Mouse (Mus musculus) ZHBTc4 (cell line): ENCODE results near the gene Sema6b.
A peak's percentile ranks its signal among the peaks of the same experiment; 100 is the strongest.

Experiments
- DNase-seq: peaks from one replicate; pipeline ENCODE4 v3.0.0-alpha.2; 2011; ENCODE audit warnings: low read depth, low spot score

The Sema6b gene

DNA sequence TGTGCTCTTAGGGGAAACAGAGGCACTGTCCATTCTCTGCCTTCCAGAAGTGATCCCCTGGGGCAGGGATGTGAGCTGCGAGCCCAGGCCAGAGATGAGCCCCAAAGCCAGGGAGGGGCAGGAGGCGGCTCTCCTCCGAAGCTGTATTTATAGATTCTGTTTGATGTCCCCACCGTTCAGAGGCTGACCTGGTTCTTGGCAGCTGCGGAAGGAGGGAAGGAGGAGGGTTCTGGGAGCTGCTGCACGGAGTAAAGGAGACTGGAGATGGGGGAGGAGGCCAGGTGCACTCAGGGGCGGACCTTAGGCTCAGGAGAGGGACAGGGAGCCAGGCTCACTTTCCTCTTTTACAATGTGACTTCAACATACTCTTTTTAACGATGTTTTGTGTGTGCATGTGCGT lies 6.0 kb upstream of the Sema6b start:
- no peak for DNase-seq

DNA sequence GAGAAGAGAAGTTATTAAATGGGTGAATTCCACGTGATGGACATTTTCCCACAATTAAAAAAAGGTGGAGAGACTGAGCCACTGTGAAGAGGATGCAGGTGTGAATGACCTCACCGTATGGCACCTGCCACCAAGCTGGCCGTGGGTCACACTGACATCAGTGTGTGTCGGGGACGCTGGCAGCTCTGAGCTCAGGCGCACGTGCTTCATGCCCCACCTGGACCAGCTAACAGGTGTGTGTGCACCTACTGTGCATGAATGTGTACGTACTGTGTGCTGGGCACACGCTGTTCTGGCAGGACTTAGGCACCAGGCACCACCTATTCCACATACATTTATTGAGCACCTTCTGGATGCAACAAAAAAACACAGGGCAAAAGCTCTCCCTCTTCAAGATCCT lies 4.4 kb upstream of the Sema6b start:
- no peak for DNase-seq

DNA sequence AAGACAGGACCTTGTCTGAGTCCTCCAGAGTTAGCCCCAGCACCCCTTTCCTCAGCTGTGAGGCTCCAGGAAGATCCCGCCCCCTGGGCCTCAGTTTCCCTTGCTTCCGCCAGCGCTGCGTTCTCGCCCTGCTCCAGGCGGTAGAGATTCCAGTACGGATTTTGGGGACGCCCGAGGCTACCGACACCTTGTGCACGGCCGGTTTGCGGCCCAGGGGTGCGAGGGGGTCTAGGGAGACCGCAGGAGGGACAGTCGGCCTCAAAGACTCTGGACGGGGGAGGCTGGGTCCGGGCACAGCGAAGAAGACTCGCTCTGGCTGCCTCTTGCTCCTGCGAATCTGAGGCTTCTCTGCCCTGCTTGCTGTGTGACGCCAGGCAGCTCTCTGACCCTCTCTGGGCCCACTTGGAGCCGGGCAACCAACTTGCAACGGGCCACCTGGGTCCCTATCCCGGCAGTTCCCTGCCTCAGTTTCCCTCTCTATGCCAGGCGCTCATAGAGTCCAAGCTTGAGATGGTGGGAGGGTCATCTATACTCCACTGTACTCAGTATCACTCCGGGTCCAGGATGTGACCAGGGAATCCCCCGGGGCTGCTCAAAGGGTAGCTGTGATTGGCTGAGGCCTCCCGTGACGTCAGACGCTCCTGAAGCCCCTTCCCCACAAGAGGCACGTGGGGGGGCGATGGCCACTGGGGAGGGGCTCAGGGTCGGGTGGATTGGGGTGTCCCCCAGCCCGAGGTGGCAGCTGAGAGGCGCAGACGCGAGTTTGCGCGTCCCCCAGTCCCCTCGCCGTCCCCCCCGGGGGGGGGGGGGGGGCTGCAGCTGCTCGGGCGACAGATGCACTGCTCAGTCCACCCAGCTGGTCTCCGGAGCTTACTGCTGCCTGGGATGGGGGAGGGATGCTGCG lies 1.8 kb upstream of the Sema6b start:
- peak; percentile 45 for DNase-seq

DNA sequence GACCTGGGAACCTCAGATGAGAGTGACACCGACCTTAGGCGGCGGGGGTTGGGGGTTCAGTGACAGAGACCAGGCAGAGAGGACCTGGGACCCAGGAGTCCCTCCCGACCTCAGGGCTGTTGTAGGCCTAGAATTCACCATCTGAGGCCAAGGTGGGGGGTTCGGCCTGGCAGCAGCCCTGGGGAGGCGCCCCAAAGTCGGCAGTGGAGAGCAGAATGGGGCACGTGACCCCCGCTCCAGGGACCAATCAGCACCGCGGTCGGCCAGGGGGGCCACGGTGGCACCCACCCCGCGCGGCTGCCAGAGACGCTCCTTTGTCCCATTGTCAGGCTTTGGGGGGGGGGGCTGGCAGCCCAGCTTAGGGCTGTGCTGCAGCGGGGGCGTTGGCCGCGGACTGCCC lies 788 bp downstream of the Sema6b start:
- DNase-seq, result no peak

DNA sequence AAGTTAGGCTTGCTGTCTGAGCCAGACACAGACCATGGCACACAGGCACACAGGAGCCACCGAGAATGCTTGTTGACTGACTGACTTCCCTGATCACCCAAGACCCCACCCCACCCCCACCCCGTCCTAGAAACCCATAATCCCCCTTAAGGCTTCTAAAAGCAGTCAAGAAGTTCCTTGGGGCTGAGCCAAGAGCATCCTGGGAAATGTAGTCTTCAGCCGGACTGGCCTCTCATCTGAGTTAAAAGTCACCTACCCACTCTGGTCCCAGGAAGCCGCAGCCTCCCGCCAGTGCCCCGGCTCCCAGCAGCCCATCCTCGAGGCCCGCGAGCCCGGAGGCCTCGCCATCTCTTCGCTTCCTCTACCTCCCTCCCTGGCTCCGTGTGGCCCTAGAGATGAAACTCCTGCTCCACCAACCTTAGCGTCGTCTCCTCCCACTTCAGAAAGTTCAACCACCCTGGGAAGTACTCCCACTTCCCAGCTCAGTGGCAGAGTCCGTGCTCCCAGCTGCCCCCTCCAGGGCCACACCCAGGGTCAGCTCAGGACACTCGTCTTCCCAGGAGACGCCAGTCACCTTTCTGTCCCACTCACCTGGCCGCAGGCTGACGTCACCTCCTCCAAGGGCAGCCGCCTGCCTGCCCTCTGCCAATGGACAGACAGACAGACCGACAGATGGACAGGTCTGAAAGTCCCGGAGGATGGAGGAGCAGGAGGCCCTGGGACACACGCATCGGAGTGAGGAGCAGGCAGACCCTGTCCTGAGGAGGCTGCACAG lies 2.1 kb downstream of the Sema6b start:
- peak; percentile 47 for DNase-seq

DNA sequence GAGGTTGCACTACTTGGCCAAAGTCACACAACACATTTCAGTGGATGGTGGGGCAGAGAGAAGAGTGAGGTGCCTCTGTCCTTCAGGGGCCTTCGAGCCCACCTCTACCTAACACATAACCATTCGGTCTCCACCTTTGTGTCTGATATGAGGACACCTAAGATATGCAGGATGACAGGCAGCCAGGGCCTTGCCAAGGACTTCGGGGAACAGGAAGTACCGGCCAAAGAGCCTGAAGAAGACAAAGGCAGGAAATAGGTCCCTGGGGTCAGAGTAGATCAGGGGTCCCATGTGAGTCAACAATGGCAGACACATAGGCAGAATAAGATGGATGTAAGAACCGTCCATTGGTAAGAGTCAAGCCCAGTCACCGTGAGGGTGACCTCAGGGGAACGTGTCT lies 3.6 kb downstream of the Sema6b start:
- no peak for DNase-seq

DNA sequence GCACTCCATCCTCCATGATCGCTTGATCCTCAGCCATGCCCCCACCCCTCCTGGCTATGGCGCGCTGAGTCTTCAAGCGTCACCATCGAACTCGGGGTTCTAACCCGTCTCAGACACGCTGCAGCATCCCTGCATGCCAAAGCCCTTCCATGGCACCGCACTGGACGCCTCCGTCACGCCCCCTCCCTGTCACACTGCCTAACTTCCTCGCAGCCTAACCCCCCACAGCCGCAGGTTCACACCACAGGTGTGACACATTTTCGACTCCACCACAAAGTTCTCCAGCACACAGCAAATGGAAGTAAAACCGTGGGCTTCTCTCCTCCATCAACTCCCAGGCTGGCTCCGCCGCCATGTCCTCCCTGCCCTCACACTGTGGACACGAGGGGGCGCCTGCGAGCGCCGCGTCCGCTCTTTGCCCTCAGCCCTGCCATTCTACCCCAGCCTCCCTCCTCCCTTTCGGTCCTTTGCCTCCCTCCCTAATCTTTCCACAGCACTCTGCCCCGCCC lies 5.6 kb downstream of the Sema6b start:
- peak; percentile 68 for DNase-seq

DNA sequence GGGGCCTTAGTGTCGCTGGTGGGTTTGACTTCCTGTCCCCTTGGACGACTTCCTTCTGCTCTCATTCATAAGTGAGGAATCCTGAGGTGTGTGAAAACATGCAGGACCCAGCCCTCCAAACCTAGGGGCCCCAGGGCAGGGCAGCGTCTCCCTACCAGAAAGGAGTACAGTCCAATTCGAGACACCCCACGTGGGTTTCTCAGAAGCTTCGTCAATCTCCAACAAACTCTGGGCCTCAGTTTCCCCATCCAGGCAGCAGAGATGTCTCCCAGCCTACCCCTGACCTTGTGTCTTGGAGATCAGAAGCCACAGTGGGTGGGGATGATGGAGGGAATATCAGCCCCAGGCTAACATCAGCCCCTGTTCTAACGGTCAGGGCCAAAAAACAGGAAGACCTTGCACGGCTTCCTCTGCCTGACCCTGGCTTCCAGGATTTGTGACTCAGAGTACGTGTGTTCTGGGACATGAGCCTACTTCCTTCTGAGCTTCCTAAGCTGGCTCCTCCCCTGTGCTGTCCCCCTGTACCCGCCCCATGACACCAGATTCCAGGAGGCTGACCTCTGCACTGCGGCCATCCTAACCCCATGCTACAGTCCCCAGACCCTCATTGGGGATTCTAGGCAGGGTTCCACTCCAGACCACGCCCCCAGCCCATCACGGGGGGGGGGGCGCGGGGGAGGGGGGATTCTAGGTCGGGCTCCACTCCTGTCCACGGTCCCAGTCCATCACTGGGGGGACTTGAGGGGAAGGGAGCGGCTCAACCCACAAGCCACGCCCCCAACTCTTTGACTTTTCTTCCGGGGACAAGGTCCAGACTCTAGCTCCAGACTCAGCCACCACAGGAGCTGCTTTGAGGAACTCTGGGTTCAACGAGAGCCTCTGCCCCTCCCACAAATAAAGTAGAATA lies 6.4 kb downstream of the Sema6b start:
- DNase-seq, result no peak

DNA sequence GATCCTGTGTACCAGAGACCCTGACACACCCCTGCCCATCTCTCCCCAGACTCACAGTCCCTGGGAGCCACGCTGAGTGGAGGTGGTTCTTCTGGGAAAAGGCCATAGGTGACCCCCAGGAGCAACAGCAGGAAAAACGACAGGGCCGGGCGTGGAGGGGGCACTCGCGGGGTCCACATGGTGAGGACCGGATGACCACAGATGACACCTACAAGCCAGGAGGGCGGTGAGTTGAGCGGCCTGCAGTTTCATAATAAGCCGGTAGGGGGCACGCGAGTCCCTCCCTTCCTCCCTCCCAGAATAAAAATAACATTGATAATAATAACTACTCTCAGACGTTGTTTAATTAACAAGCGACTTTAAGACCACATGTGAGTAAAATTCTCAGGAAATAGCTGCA lies 7.5 kb downstream of the Sema6b start:
- peak; percentile 64 for DNase-seq

DNA sequence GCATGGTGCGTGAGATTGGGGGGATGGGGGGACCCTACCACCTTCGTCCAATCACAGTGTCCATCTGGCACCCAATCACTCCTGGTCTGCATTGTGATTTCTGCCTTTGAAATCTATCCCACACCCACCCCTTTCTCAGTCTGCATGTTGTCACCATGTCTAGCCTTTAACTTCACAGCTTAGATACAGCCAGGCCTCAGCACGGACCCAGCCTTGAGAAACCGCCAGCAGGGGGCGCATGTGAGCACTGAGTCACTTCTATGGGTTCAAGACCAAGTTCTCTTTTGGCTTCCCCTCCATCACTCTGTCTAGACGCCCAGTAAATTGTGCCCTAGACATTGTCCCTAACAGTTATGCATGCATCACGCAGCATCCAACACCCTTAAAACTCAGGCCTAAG lies 8.3 kb downstream of the Sema6b start:
- peak; percentile 87 for DNase-seq

DNA sequence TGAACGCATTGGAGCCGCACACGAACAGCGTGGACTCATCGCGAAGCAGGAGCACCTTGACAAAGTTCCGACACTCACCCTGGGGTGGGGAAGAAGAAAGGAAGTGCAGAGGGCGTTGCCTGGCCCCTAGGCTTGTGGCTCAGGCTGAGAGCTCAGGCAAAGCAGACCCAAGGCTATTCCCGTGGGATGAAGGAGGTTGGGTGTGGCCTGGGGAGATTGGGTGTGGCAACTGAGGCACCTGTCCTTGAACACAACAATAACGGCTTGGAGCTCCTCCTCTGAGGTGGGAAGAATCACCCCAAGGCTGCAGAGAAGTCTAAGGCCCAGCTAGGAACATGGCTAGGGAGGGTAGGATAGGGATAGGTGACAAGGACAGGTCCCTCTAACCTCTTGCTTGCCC lies 9.0 kb downstream of the Sema6b start:
- DNase-seq, result peak; percentile 67

DNA sequence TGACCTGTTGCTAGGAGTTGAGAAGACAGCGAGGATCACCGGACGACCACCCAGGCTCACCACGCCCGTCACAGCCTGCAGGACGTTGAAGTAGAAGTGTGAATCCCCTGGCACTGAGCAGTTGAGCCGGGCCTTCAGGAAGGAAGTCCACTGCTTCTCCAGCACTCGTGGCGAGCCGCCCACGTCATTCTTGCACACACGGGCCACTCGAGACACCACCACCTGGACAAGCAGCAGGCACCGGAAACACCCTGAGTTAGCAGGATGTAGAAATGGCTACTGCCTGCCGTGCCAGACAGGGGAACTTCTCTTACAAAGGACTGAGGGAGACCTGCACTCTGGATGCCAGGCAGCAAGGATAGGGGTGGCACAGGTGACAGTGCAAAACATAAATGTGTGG lies 11.9 kb downstream of the Sema6b start:
- DNase-seq, result no peak

DNA sequence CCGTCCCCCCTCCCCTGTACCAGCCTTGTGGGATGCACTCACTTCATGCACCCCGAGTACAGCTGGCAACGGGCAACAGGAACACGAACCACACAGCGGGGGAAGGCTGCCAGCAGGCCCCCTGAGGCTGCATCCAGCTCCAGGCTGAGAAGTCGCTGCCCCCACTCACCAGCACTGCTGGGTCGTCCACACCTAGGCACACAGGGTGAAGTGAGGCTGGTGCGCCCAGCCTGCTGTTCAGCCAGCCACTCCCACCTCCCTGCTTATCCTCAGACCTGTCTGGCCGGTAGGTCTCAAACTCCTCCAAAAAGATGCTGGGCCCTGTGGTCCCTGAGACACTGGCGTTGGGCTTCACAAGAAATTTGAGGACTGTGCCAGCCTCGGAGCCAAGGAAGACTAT lies 14.0 kb downstream of the Sema6b start:
- no peak for DNase-seq

DNA sequence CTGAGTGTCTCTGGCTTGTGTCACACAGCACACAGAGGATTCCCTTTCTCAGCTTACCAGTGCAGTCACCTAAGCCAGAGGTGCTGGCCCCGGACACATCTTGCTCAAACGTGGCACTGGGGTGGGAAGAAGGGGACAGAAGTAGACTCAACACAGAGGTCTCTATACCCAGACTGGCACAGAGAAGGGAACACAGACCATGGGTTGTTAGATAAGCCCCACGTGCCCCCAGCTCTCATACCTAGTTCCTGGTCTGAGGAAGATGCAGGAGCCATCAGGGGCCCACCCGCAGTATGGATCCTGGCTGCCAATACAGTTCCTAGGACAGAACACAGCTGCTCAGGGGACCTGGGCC lies 14.9 kb downstream of the Sema6b start:
- DNase-seq, result no peak

DNA sequence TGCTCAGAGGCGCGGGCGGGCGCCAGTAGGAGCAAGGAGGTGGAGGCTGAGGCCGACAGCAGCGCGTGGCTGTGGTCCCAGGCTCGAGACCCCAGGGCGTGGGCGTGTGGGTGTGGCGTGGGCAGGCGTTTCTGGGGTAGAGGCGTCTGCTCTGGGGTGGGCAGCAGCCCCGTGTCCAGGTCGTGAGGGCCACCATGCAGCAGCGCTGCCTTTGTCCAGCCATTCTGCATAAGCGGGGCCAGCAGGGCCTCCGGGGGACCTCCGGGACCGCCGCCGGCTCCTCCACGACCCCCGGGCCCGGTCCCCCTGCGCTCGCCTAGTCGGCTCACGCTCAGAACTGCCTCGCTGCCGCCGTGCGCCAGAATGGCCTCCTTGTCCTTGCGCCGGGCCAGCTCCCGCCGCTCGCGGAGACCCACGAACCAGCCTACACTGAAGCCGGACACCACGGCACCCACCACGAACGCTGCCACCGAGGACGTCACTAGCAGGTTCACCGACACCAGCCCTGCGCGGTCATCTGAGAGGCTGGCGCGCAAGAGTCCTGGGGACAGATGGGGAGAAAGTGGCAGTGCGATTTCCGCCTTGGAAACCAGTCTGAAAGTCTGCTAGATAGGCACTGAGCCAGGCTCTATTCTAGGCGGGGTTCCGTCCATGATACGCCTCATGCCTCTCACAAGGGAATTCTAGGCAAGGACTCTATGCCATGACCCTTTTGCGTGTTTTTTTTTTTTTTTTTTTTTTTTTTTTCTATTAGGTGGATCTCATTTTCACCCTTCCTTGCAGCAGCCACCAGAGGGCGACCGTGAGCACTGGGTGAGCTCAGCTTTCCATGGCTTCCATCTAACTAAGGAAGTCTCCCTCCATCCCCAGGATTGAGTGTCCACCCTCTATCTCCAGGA lies 15.5 kb downstream of the Sema6b start:
- DNase-seq, result peak; percentile 87

DNA sequence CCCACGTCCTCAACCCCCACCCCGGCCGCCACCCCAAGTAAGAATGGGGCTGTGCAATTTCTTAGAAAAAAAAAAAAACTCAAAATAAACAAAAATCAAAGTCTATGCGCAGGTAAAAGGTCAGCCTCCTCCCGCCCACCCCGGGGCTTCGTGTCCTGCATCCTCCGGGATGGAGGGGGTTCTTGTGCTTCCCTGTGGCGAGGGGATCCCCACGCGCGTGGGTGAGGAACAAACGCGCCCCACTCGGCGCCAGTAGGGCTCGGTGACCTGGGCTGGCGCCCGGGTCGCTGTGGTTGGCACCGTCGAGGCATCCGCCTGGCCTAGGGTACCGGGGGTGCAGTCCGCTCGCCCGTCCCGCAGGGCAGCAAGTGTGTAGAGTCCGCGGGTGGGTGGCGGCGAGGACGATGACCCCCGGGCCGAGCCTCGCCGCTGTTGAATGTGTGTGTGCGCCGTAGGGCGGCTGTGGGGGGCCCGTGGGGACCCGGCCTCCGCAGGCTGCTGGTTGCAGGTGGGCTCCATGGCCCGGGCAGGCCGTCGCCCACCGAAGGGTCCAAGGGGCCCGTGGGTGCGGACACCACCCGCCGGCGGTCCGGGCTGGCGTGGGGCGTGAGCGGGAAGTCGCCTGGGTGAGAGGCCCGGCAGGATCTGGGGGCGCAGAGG lies 16.3 kb downstream of the Sema6b start:
- no peak for DNase-seq

DNA sequence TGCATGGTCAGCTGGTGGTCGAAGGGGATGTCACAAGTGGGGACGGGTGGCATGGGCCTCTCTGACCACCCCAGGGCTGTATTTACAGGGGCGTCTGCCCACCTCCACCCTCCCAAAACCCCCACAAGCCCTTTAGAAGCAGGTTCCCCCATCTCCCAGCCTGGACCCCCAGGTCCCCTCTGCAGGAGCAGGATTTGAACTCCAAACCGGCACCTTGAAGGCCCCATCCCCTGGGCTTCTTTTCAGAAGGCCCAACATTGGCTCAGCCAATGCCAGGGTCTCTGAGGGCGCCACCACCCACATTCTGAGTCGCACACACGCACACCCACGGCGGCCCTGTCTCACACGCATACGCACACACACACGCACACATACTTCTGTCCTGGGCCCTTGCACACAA lies 17.0 kb downstream of the Sema6b start:
- no peak for DNase-seq

DNA sequence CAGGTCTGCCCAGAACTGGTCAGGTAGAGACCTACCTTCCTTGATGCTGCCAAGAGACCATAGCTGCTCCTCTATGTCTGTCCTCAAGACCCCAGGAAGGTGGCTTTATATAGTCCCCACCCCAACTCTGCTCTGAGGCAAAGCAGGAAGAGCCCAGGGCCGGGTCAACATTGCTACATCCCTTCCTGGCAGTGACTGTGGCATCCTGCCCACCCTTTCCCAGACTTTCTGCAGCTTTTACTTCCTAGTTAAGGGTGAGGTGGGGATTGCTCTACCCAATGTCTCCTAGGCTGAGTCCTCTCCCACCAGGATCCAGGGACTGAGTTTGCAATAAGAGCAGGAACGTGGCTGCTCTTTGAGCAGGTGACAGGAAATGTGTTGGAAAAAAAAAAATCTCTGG lies 18.3 kb downstream of the Sema6b start, which contains the start of gene Lrg1:
TSS of gene Lrg1 (minus strand) at position 176 of the 400 bp plus-strand sequence.
- DNase-seq, result no peak

DNA sequence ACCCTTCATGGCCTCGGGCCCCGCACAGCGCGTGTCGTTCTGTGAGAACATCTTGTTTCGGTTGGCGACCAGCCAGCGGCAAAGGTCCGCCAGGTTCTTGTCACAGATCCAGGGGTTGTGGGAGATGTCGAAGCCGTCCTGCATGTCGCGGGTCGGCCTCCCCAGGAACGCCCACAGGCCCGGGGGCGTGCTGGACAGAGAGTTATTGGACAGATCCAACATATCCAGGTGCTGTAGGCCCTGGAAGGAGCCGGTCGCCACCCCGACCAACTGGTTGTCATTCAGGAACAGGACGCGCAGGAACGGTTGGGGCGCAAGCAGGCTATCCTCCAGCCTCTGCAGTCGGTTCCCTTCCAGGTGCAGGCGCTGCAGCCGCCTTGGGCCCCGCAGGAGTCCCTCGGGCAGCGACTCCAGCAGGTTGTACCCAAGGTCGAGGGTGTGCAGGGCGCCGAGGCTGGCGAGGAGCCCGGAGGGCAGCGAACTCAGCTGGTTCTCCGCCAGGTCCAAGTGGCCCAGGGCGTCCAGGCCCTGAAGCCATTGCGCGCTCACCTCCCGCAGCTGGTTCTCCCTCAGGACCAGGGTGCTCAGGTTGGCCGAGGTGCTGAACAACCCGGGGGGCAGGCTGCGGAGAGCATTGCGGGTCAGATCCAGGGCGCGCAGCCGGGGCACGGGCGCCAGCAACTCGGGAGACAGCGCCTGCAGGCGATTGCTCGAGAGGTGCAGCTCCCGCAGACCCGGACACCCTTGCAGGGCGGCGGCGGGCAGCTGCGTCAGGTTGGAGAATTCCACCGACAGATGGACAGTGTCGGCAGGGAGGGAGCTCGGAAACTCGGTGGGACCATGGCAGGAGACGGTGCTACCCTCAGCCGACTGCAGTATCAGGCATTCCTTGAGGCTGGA lies 19.9 kb downstream of the Sema6b start:
- DNase-seq, result peak; percentile 54
